Mouse (Mus musculus) CH12.LX (cell line): ENCODE measurements around the gene Ccdc183. TPM values are rescaled to one million over a fixed set of nuclear protein-coding genes. Genes with fewer than 3 reads are reported as not detected.

Experiments
- DNase-seq: peaks from one replicate; pipeline ENCODE4 v3.0.0-alpha.2; 2013; ENCODE audit errors: extremely low read depth
- H3K27ac ChIP-seq: 2 replicates; pipeline ENCODE4 v1.5.1; 2012; ENCODE audit warnings: low read depth, mild to moderate bottlenecking, control low read depth, moderate library complexity; ENCODE audit not compliant: insufficient read depth
- H3K27me3 ChIP-seq: replicated peaks from 2 replicates; pipeline ENCODE3; 2012; ENCODE audit warnings: inconsistent platforms
- H3K36me3 ChIP-seq, 2 experiments: replicated peaks in 1 of 2; 2 replicates each; pipeline versions ENCODE3 to v1.6.1; 2012; ENCODE audit warnings: inconsistent platforms in 1 of 2, low read length in 1 of 2, mild to moderate bottlenecking in 1 of 2, mixed read lengths in 1 of 2, moderate library complexity in 1 of 2; ENCODE audit not compliant: control insufficient read depth in 1 of 2, insufficient read depth in 1 of 2
- H3K4me1 ChIP-seq, 2 experiments: 2 replicates each; pipeline ENCODE4 v1.6.1; 2012; ENCODE audit warnings: inconsistent platforms in 1 of 2, moderate library complexity in 1 of 2; ENCODE audit not compliant: insufficient read depth in 2 of 2, control insufficient read depth in 1 of 2
- H3K4me2 ChIP-seq: 2 replicates; pipeline ENCODE4 v1.6.1; 2012; ENCODE audit warnings: low read depth, mild to moderate bottlenecking, control low read depth; ENCODE audit not compliant: poor library complexity, insufficient read depth, severe bottlenecking
- H3K4me3 ChIP-seq, 3 experiments: fragments of 150-350 bp in 1 of 3; sonication (generic) in 1 of 3; replicated peaks in 1 of 3; 2 replicates each; pipeline versions ENCODE3 to v1.5.1; 2011 to 2012; ENCODE audit warnings: low read depth in 2 of 3, low read length in 2 of 3, mild to moderate bottlenecking in 2 of 3, moderate library complexity in 2 of 3, control low read depth in 1 of 3, improper control_type of control experiment in 1 of 3, inconsistent platforms in 1 of 3, mixed read lengths in 1 of 3; ENCODE audit not compliant: poor library complexity in 1 of 3
- H3K79me2 ChIP-seq: replicated peaks from 2 replicates; pipeline ENCODE4 v1.6.1; 2012; ENCODE audit warnings: mild to moderate bottlenecking, moderate library complexity; ENCODE audit not compliant: control insufficient read depth, poor library complexity, insufficient read depth, severe bottlenecking; ENCODE audit errors: extremely low read depth
- H3K9ac ChIP-seq: 2 replicates; pipeline ENCODE4 v1.6.1; 2012; ENCODE audit warnings: low read depth, mild to moderate bottlenecking, control low read depth, moderate library complexity; ENCODE audit not compliant: insufficient read depth
- H3K9me3 ChIP-seq: replicated peaks from 2 replicates; pipeline ENCODE3; 2012; ENCODE audit warnings: low read length, inconsistent platforms, mixed read lengths
- BHLHE40 ChIP-seq: IDR thresholded peaks from 2 replicates; pipeline ENCODE4 v1.6.1; 2011; ENCODE audit warnings: mild to moderate bottlenecking, low read depth, low read length, improper control_type of control experiment
- CHD1 ChIP-seq: IDR thresholded peaks from 2 replicates; pipeline ENCODE4 v1.6.1; 2012; ENCODE audit warnings: low read depth, low read length, improper control_type of control experiment, inconsistent platforms
- CHD2 ChIP-seq: IDR thresholded peaks from 2 replicates; pipeline ENCODE4 v1.6.1; 2011; ENCODE audit warnings: low read length, improper control_type of control experiment
- CTCF ChIP-seq, 2 experiments: IDR thresholded peaks in 1 of 2; conservative IDR thresholded peaks in 1 of 2; 2 replicates each; pipeline ENCODE4 v1.5.1; 2011 to 2012; ENCODE audit warnings: low read depth in 2 of 2, low read length in 2 of 2, improper control_type of control experiment in 1 of 2, inconsistent platforms in 1 of 2, mild to moderate bottlenecking in 1 of 2, moderate library complexity in 1 of 2
- EP300 ChIP-seq: IDR thresholded peaks from 2 replicates; pipeline ENCODE4 v1.6.1; 2011; ENCODE audit warnings: low read length, improper control_type of control experiment
- IRF4 ChIP-seq: IDR thresholded peaks from 2 replicates; pipeline ENCODE4 v1.6.1; 2014; ENCODE audit warnings: low read depth, mild to moderate bottlenecking, inconsistent platforms, low read length, improper control_type of control experiment
- MAFK ChIP-seq: IDR thresholded peaks from 2 replicates; pipeline ENCODE4 v1.6.1; 2011; ENCODE audit warnings: low read length, improper control_type of control experiment; ENCODE audit not compliant: insufficient replicate concordance
- MAZ ChIP-seq: IDR thresholded peaks from 2 replicates; pipeline ENCODE4 v1.6.1; 2012; ENCODE audit warnings: low read depth, mild to moderate bottlenecking, inconsistent platforms, low read length, improper control_type of control experiment, moderate library complexity
- NRF1 ChIP-seq: IDR thresholded peaks from 2 replicates; pipeline ENCODE4 v1.6.1; 2014; ENCODE audit warnings: low read depth, mild to moderate bottlenecking, inconsistent platforms, low read length, improper control_type of control experiment, moderate library complexity
- POLR2A ChIP-seq: IDR thresholded peaks from 2 replicates; pipeline ENCODE4 v1.6.1; 2011; ENCODE audit warnings: low read depth, mild to moderate bottlenecking, improper control_type of control experiment, low read length
- POLR2AphosphoS2 ChIP-seq: IDR thresholded peaks from 2 replicates; pipeline ENCODE4 v1.6.1; 2011; ENCODE audit warnings: low read depth, low read length, improper control_type of control experiment
- RAD21 ChIP-seq: IDR thresholded peaks from 2 replicates; pipeline ENCODE4 v1.6.1; 2011; ENCODE audit warnings: low read depth, mild to moderate bottlenecking, low read length, improper control_type of control experiment, moderate library complexity
- SMC3 ChIP-seq: IDR thresholded peaks from 2 replicates; pipeline ENCODE4 v1.6.1; 2011; ENCODE audit warnings: low read depth, low read length, improper control_type of control experiment
- TBP ChIP-seq: conservative IDR thresholded peaks from 2 replicates; pipeline ENCODE4 v1.6.1; 2011; ENCODE audit warnings: low read depth, low read length, improper control_type of control experiment
- TCF12 ChIP-seq: IDR thresholded peaks from 2 replicates; pipeline ENCODE4 v1.6.1; 2014; ENCODE audit warnings: low read depth, mild to moderate bottlenecking, inconsistent platforms, low read length, improper control_type of control experiment
- UBTF ChIP-seq: IDR thresholded peaks from 2 replicates; pipeline ENCODE4 v1.6.1; 2012; ENCODE audit warnings: low read depth, mild to moderate bottlenecking, inconsistent platforms, low read length, improper control_type of control experiment, moderate library complexity
- ZKSCAN1 ChIP-seq: IDR thresholded peaks from 2 replicates; pipeline ENCODE4 v1.6.1; 2012; ENCODE audit warnings: low read depth, inconsistent platforms, low read length, improper control_type of control experiment, borderline replicate concordance
- ZNF384 ChIP-seq: IDR thresholded peaks from 2 replicates; pipeline ENCODE4 v1.6.1; 2012; ENCODE audit warnings: low read depth, low read length, improper control_type of control experiment, inconsistent platforms
- dilution Hi-C: fragments of 300-500 bp; cut with MboI; formaldehyde crosslinking; loops from 2 replicates; pipeline ENCODE4 v1.14.3; 2020; ENCODE audit warnings: low sequenced_read_pairs; ENCODE audit not compliant: extremely low pct_unique_long_range_greater_than_20kb, extremely low pct_ligation_motif_present
- in situ Hi-C: fragments of 300-500 bp; cut with MboI; formaldehyde crosslinking; loops from 3 replicates; pipeline ENCODE4 v1.14.3; 2019; ENCODE audit warnings: low sequenced_read_pairs, low pct_ligation_motif_present, low pct_unique_long_range_greater_than_20kb, mixed read lengths
- polyA plus RNA-seq: library from polyadenylated mRNA; unstranded; fragments of >175 nt; gene quantifications from 2 replicates; pipeline ENCODE4 v1.2.1, GENCODE M21; 2012; ENCODE audit warnings: low read depth; ENCODE audit not compliant: insufficient read length
- total RNA-seq, 2 experiments: library from RNA; depleted of rRNA; stranded (reverse); fragments of 300-350 nt in 1 of 2; fragments of >200 nt in 1 of 2; gene quantifications; 2 replicates each; pipeline ENCODE4 v1.2.3; 2012 to 2014

Ccdc183 gene
- total and polyA plus RNA-seq, 3 experiments: 0.13 TPM; not detected in 2

DNA sequence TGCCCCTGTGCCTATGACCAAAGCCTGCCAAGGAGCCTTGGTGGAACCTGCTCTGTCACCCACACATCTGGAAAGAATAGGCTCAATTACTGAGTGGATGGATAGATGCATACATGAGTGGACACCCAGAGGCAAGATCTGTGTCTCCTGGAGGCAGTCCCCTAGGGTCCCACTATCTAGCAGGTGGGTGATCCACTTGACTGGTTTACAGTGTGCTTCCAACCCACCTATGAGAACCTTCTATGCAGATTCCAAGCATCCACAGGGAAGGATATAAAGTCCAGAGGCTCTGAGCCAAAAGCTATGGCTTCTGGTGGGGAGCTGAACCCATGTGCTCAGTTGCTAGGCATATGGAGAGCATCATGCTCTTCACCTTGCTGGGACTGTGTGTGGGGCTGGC lies 40.2 kb upstream of the Ccdc183 start, which contains the start of gene Lcn5:
TSS of gene Lcn5 (plus strand) at position 301 of the 400 bp plus-strand sequence.
- in situ Hi-C loops (no loop called here), dilution Hi-C loops (no loop called here)
- no peak for DNase-seq
- Histone ChIP-seq H3K9ac (no peak within 1 kb of the TSS), H3K27me3 (peaks cover 35% of the 10 kb centered on the region), H3K4me1 (peaks cover 15 to 20% of the 10 kb centered on the region in 2 experiments; a peak in 3 of 4 replicates), H3K36me3 (no peaks in the 10 kb centered on the region), H3K9me3 (no peaks in the 10 kb centered on the region), H3K4me2 (no peak within 1 kb of the TSS), H3K79me2 (no peaks in the 10 kb centered on the region), H3K4me3 (no peak within 1 kb of the TSS), H3K27ac (no peak within 1 kb of the TSS)
- TF ChIP-seq EP300 (no peak), TBP (no peak), UBTF (no peak), POLR2AphosphoS2 (no peak), POLR2A (no peak), TCF12 (no peak), BHLHE40 (no peak), IRF4 (no peak), CHD2 (no peak), ZKSCAN1 (no peak), ZNF384 (no peak), CTCF (conservative IDR thresholded peaks at IDR 0.05 in 1 of 2, IDR thresholded peaks at IDR 0.05 in 1 of 2; ENCODE audit: low read depth in 2 of 2, low read length in 2 of 2) (no peak), SMC3 (no peak), MAFK (no peak)

DNA sequence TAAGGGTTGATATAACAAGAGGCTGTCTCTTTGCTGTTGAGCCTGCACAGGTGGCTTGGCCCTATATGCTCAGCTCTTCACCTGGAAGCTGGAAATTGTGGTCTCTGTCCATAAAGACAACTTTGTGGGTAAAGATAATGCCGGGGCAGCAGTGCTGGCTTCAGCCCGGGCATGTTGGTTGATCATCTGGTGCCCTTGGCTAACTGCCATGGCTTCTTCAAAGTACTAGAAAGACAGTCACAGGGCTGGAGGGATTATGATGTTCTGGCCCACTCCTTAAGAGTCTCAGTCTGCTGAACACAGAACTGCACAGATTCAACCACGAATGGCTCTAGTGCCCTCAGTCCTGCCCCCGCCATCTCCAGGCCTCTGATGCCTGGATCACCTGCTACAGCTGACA lies 39.8 kb upstream of the Ccdc183 start:
- Histone ChIP-seq H3K4me1 (peaks cover 15 to 20% of the 10 kb centered on the region in 2 experiments; a peak in 3 of 4 replicates), H3K9me3 (no peaks in the 10 kb centered on the region), H3K27me3 (peaks cover 36% of the 10 kb centered on the region), H3K4me3 (no peak overlapping the region), H3K4me2 (no peak overlapping the region), H3K36me3 (no peaks in the 10 kb centered on the region), H3K27ac (no peak overlapping the region), H3K79me2 (no peaks in the 10 kb centered on the region), H3K9ac (no peak overlapping the region)
- DNase-seq: no peak
- dilution Hi-C loops (no loop called here), in situ Hi-C loops (no loop called here)
- no peak for TF ChIP-seq ZKSCAN1
- no peak for TF ChIP-seq IRF4
- TF ChIP-seq RAD21: no peak
- no peak for TF ChIP-seq CHD1
- TF ChIP-seq MAZ: no peak
- TF ChIP-seq POLR2A: no peak
- no peak for TF ChIP-seq NRF1
